Mouse (Mus musculus): Measurements from ENCODE around the gene Retreg1. TPM values are rescaled to one million over a fixed set of nuclear protein-coding genes. Genes with fewer than 3 reads are reported as not detected.

Gene Retreg1
- total RNA-seq (2023) = 85.3 to 90.0 TPM (median 87.8 TPM) in 4 replicates

DNA sequence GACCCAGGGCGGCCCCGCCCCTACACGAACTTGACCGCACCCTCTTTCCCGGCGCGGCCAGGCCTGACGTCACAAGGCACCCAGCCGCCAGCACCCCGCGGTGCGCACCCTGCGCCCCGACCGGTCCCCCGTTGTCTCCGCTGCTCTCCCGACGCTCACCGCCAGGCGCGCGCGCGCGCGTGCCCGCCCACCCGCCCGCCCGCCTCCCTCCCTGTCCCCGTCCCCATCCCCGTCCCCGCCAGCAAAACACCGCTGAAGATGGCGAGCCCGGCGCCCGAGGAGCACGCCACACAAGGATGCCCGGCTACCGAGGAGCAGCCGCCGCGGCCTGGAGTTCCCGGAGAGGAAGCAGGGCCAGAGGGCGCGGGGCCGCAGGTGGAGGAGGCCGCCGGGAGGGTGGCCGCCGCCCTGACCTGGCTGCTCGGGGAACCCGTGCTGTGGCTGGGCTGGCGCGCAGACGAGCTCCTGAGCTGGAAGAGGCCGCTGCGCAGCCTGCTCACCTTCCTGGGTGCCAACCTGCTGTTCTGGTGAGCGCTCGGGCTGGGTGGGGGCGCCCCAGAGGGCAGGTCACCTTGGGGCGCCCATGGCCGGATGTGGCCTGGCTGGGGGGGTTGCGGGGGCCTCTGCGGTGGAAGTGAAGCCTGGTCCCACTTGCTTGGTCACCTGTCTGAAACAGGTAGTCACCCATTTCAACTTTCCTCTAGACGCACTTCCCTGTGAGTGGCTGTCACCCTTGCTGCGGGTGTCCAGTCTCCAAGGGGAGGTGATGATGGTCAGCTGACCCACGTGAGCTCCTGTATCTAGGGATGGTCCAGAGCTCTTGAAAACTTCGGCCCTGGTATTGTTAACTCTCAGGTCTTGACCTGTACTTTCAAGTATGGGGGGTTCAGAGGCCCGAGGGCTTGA, at the start of gene Retreg1:
Gene Retreg1, plus strand, starts transcription at position 95 of the 906 bp plus-strand sequence.

DNA sequence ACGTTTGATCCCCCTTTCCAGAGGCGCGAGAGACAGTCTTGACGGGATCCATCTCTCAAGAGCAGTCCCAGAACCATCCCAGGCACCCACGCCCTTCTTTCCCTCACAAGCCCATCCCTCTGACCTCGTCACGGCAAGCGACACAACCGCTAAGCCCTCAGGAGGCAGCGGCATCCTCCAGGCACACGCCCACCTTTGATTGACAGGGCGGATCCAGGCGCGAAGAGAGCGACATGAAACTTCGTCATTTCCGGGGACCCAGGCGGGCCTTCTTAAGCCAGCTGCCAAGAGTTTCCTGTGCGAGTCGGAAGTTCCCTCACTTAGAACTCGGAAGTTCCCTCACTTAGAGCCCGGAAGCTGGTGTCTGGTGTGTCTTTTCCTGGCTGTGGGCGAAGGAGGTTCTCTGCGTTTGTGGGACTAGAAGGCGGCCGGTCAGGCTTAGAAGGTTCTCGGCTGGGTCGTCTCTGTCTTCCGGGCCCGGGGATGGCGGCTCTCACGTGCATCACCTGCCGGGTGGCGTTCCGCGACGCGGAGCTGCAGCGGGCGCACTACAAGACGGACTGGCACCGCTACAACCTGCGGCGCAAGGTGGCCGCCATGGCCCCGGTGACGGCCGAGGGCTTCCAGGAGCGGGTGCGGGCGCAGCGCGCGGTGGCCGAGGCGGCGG, 141.2 kb downstream of the Retreg1 start, which contains the start of gene Zfp622:
Gene Zfp622, plus strand, starts transcription at position 300 of the 667 bp plus-strand sequence.

Other genes starting within 250 kb of the Retreg1 start
- gene Myo10, start 220.7 kb upstream of the Retreg1 start, total RNA-seq (2023) = 2.4 to 4.2 TPM (median 3.8 TPM) in 4 replicates
- 119 to 134 TPM (median 124 TPM) in 4 replicates for gene Zfp622, start 141.2 kb downstream of the Retreg1 start, total RNA-seq (2023)

Measured in B cell, adult 62 days (primary cell).